Mouse (Mus musculus) kidney, embryonic 15.5 days (tissue): ENCODE data around the gene Selenom. TPM values are rescaled to one million over a fixed set of nuclear protein-coding genes. Genes with fewer than 3 reads are reported as not detected.

Experiments
- ATAC-seq: fragments of 200-750 bp; cut with Nextera tagmentation; replicated peaks from 2 replicates; pipeline ENCODE4 v1.8.0; 2017; ENCODE audit warnings: moderate TSS enrichment; ENCODE audit not compliant: low FRiP score
- H3K27ac ChIP-seq: fragments of 300-500 bp; sonication (generic); 2 replicates; pipeline ENCODE4 v1.5.1; 2015; ENCODE audit warnings: mild to moderate bottlenecking, inconsistent platforms
- H3K27me3 ChIP-seq: fragments of 300-500 bp; sonication (generic); 2 replicates; pipeline ENCODE4 v1.6.1; 2015; ENCODE audit warnings: inconsistent platforms
- H3K36me3 ChIP-seq: fragments of 300-500 bp; sonication (generic); 2 replicates; pipeline ENCODE4 v1.6.1; 2015; ENCODE audit warnings: inconsistent platforms
- H3K4me1 ChIP-seq: fragments of 300-500 bp; sonication (generic); 2 replicates; pipeline ENCODE4 v1.6.1; 2015; ENCODE audit warnings: inconsistent platforms
- H3K4me2 ChIP-seq: fragments of 300-500 bp; sonication (generic); 2 replicates; pipeline ENCODE4 v1.6.1; 2015; ENCODE audit warnings: moderate library complexity, mild to moderate bottlenecking, inconsistent platforms
- H3K4me3 ChIP-seq: fragments of 300-500 bp; sonication (generic); replicated peaks from 2 replicates; pipeline ENCODE4 v1.5.1; 2015; ENCODE audit warnings: mild to moderate bottlenecking, inconsistent platforms
- H3K9ac ChIP-seq: fragments of 300-500 bp; sonication (generic); 2 replicates; pipeline ENCODE4 v1.6.1; 2015; ENCODE audit warnings: mild to moderate bottlenecking, inconsistent platforms
- H3K9me3 ChIP-seq: fragments of 300-500 bp; sonication (generic); replicated peaks from 2 replicates; pipeline ENCODE4 v1.6.1; 2016; ENCODE audit warnings: inconsistent platforms
- WGBS: fragments of 180-500 bp; shearing (Covaris S2); methylation state at CpG from one replicate; pipeline ENCODE4 v1.1.7; 2015; ENCODE audit warnings: mixed read lengths; 5-methylcytosine and 5-hydroxymethylcytosine counted together
- polyA plus RNA-seq: library from polyadenylated mRNA; unstranded; fragments of >200 nt; fragmentation: Nextera tagmentation; extraction: Ambion mirVana; gene quantifications from 2 replicates; pipeline ENCODE4 v1.2.1, GENCODE M21; 2015

Gene Selenom
- polyA plus RNA-seq, 1 experiment from 2014 or later, result 112 TPM

DNA sequence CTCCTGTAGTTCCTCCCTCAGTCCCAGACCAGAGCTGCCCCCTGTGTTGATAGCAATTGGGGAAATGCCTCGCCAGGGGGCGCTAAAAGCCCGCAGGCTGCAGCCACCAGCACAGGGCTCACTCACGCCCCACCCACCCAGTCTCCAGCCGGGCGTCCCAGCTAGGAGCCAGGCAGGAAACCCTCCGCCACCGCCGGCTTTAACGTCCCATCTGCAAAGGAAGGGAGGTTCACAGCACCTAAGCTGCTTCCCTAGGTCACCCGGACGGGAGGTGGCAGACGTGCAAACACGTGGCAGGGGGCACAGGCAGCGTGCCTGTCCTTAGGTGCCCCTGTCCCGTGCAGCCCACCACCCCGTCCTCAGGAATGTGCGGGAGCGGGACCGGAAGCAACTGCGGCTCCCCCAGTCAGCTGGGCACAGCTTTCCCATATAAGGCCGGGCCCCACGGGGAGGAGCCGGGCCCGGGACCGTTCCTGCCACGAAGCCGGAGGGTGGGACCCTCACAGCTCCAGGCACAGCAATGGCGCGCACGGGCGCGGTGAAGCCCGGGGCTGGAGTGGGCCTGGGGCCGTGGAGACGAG is 21.0 kb downstream of the Selenom start:
- peak overlapping the region; percentile 70 for H3K4me3 ChIP-seq
- peaks cover 45% of the 10 kb centered on the region for H3K36me3 ChIP-seq
- ATAC-seq, result peak; percentile 78
- peaks cover 44% of the 10 kb centered on the region for H3K4me1 ChIP-seq
- no peaks in the 10 kb centered on the region for H3K9me3 ChIP-seq
- peak overlapping the region; percentile 54 for H3K9ac ChIP-seq
- WGBS, result under 1% methylated on average over 36 of the region's 36 CpGs
- H3K27me3 ChIP-seq, result no peaks in the 10 kb centered on the region
- H3K4me2 ChIP-seq, result peak overlapping the region; percentile 69
- H3K27ac ChIP-seq, result peak overlapping the region; percentile 94

DNA sequence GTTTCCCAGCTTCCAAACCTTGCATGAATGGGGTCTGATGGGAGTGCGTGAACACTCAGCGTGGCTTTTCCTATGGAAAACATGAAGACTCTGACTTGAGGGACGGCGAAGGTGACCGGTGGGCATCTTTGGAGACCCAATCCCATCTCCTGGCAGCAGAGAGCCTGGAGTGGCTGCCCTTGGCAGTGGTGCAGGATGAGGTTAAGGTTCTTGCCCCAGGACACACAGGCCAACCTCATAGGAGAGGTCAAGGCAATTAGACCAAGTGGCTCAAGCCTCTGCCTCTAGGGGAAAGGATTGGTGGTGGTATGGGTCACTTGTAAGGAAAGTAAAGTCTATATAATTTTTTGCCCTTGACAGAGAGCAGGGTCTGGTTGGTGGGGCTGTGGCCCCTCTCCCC is 21.6 kb downstream of the Selenom start:
- Histone ChIP-seq H3K9me3 (no peaks in the 10 kb centered on the region), H3K4me2 (peak overlapping the region; percentile 69)
- ATAC-seq, result no peak

DNA sequence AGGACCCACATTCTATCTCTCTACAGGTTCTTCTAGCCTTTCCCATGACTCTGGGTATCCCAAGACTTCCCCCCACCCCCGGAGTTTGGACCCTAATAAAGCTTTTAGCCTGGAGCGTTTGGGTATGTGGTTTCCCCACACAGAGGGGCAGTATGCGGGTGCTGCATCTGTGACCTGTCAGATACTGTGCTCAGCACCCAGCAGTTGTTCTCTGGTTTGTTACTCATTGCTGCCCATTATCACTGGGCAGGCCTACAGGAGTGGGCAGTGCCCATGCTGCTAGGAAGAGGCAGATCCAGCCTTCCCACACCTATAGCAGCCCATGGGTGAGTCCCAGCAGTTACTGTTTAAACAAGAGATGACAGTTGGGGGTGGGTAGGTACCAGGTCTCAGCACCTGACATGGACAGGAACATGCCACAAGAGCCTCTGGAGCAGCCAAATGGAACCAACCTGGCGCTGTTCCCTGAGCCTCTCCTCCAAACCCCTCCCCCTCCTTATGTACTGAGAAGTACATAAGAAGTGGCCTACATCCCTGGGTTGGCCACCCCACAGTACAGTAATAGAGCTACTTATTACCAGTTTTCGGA is 22.4 kb downstream of the Selenom start:
- Histone ChIP-seq H3K36me3 (peaks cover 31% of the 10 kb centered on the region), H3K9ac (peak overlapping the region; percentile 15; the same call in 1 of the 2 replicates), H3K4me3 (peak overlapping the region; percentile 70), H3K4me1 (peaks cover 47% of the 10 kb centered on the region), H3K4me2 (peak overlapping the region; percentile 69), H3K27ac (peak overlapping the region; percentile 94), H3K27me3 (no peaks in the 10 kb centered on the region), H3K9me3 (no peaks in the 10 kb centered on the region)
- WGBS, result 73% methylated on average over 5 of the region's 5 CpGs
- ATAC-seq, result peak; percentile 31

More for the DNA sequence above, 21.6 kb downstream of the Selenom start:
- Histone ChIP-seq H3K27ac (peak overlapping the region; percentile 94), H3K36me3 (peaks cover 39% of the 10 kb centered on the region), H3K9ac (peak overlapping the region; percentile 54), H3K27me3 (no peaks in the 10 kb centered on the region), H3K4me1 (peaks cover 44% of the 10 kb centered on the region), H3K4me3 (peak overlapping the region; percentile 70)
- WGBS, result 45% methylated on average over 5 of the region's 5 CpGs

DNA sequence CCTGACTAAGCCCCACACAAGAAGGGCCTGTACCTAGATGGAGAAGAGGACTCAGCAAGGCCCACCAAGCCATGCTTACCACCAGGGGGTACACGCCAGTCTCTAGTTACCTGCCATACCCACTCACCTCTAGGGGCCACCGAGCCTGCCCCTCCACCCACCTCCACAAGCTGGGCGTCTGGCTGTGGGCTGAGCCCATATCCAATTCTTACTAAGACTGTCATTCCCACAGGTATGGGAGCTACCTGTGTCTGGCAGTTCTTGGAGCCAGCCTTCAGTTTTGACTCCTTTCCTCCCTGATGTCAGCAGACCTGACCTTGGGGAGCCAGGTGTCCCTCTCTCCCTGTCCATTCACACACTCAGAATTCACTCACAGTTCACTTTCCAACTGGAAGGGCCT is 23.2 kb downstream of the Selenom start:
- peaks cover 23% of the 10 kb centered on the region for H3K36me3 ChIP-seq
- WGBS, result 65% methylated on average over 3 of the region's 3 CpGs
- no peaks in the 10 kb centered on the region for H3K27me3 ChIP-seq
- peak overlapping the region; percentile 70 for H3K4me3 ChIP-seq
- H3K4me1 ChIP-seq, result peaks cover 50% of the 10 kb centered on the region
- H3K9me3 ChIP-seq, result no peaks in the 10 kb centered on the region
- H3K27ac ChIP-seq, result peak overlapping the region; percentile 78
- 0 out of 2 replicates have a peak overlapping the region, but pooled peaks have one; percentile 74 for H3K9ac ChIP-seq
- no peak for ATAC-seq
- H3K4me2 ChIP-seq, result peak overlapping the region; percentile 69

GRCm38 (mm10) chr11:3538341-3538740 is 23.9 kb downstream of the Selenom start:
- peak overlapping the region; percentile 70 for H3K4me3 ChIP-seq
- 59% methylated on average over 4 of the region's 4 CpGs for WGBS
- no peak for ATAC-seq
- no peaks in the 10 kb centered on the region for H3K9me3 ChIP-seq
- peak overlapping the region; percentile 69 for H3K4me2 ChIP-seq
- peaks cover 16% of the 10 kb centered on the region for H3K36me3 ChIP-seq
- H3K4me1 ChIP-seq, result peaks cover 50% of the 10 kb centered on the region
- H3K27me3 ChIP-seq, result no peaks in the 10 kb centered on the region
- H3K27ac ChIP-seq, result peak overlapping the region; percentile 78; the same call in 1 of the 2 replicates
- peak overlapping the region; percentile 74 for H3K9ac ChIP-seq

DNA sequence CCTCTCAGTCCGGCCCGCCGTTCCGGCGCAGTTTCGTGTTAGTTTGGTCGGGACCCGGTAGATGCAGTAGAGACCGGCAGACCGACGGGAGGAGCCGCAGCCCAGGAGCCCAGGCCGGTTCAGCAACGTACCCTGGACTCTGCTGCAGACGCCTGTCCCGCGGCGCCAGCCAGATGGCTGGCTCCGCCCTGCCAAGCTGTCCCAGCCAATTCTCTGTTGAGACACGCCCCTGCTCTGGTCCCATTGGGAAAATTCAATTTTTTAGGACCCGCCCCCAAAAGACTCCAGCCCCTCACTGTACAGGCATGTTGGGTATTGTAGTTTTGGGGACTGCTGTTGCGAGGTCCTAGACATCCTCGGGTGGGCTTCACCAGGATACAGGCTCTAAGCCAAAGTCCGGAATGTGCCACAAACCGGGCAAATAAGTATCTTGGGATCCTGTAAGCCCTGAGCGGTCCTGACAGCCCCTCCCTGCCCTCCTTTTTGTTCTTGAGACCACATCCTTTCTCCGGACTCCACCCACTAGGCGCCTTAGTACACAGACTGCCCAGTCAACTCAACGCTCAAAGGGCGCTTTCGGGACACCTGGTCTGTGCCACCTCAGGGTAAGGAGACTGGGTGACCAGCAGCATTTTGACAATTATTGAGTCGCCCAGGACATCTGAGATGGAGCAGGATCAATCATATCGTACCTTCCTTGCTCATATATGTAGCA is 24.8 kb downstream of the Selenom start:
- Histone ChIP-seq H3K36me3 (peaks cover 7% of the 10 kb centered on the region; the same call in 1 of the 2 replicates), H3K4me1 (peaks cover 50% of the 10 kb centered on the region), H3K27me3 (no peaks in the 10 kb centered on the region), H3K9ac (peak overlapping the region; percentile 74), H3K4me2 (peak overlapping the region; percentile 69), H3K9me3 (peaks cover 2% of the 10 kb centered on the region; the same call in 1 of the 2 replicates), H3K27ac (peak overlapping the region; percentile 65), H3K4me3 (peak overlapping the region; percentile 70)
- ATAC-seq, result peak; percentile 87
- WGBS, result 4% methylated on average over 33 of the region's 33 CpGs

DNA sequence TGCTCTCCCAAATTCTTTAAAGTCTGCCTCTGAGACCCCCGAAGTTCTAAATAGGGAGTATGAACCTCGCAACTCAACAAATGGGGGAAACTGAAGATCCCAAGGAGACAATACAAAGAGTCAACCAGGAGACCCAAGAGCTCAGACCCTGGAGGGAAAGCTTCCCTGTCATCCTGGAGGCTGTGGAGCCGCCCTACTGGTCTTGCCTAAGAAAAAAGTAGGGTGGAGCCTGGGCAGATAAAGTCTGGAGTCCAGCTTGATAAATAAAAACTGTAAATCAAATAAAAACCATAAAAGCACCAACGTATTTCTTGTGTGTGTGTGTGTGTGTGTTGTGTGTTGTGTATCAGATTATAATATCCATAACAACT is 25.3 kb downstream of the Selenom start:
- ATAC-seq, result no peak
- H3K9ac ChIP-seq, result no peak overlapping the region; the same call in 1 of the 2 replicates
- WGBS, result 82% methylated on average over 4 of the region's 4 CpGs

DNA sequence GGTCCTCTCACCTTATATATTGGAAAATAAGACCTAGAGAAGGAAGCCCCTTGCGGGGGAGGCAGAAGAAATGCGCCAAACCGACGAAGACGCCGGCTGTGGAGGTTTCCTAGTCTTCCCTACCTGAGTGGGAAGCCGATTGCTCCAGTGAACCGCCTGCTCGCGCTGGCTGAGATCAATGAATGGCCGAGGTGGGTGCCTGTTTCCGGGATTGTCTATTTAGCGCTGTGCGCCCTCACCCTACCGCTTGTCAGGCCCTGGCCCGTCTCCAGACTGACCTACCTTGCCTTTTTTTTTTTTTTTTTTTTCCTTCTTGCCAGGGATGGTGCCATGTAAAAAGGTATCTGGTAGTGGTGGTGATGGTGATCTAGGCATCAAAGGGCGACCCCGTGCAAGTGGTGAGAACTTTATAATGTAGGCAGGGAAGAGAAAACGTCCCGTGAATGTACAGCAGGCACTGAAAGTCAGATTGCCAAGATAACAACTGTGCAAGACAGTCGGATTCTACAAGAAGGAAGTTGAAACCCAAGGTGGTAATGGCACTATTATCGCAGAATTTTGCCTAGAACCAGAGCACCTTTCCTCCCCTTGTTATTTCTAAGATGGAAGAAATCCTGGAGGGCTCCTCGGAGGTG is 26.1 kb downstream of the Selenom start, which contains the start of gene Smtn:
Gene Smtn (minus strand): TSS at position 162 of the 635 bp plus-strand sequence.
- Histone ChIP-seq H3K4me3 (peak within 1 kb of the TSS; percentile 70), H3K9me3 (peaks cover 6% of the 10 kb centered on the region; the same call in 1 of the 2 replicates), H3K9ac (peak within 1 kb of the TSS; percentile 74), H3K4me2 (peak within 1 kb of the TSS; percentile 69), H3K4me1 (peaks cover 46% of the 10 kb centered on the region), H3K27ac (peak within 1 kb of the TSS; percentile 65; the same call in 1 of the 2 replicates), H3K27me3 (no peaks in the 10 kb centered on the region), H3K36me3 (no peaks in the 10 kb centered on the region)
- ATAC-seq, result no peak
- 92% methylated on average over 23 of the region's 23 CpGs for WGBS

More for the DNA sequence above, 25.3 kb downstream of the Selenom start:
- Histone ChIP-seq H3K4me3 (peak overlapping the region; percentile 70), H3K9me3 (peaks cover 6% of the 10 kb centered on the region; the same call in 1 of the 2 replicates), H3K4me2 (peak overlapping the region; percentile 69), H3K36me3 (peaks cover 2% of the 10 kb centered on the region; the same call in 1 of the 2 replicates), H3K27ac (0 out of 2 replicates have a peak overlapping the region, but pooled peaks have one; percentile 65), H3K27me3 (no peaks in the 10 kb centered on the region), H3K4me1 (peaks cover 49% of the 10 kb centered on the region)

DNA sequence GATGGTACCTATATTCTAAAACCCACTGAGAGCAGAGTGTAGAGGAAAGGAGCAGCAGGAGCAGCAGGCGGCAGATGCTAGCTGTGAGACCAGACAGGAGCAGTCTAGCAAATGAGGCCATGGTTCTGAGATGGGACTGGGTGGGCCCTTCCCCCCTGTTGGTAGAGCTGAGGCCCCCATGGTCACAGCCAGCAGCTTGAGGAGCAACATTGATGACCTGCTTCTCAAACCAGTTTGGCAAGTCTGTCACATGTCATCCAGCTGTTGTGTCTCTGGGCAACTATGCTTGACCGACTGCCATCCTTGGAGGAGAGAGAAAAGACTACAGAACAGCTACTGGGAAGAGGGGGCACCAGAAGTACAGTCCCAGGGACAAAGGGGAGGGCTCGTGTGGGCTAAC is 27.4 kb downstream of the Selenom start:
- WGBS, result 57% methylated on average over 3 of the region's 3 CpGs
- Histone ChIP-seq H3K9me3 (peaks cover 6% of the 10 kb centered on the region; the same call in 1 of the 2 replicates), H3K4me3 (no peak overlapping the region), H3K4me2 (no peak overlapping the region), H3K27me3 (no peaks in the 10 kb centered on the region), H3K36me3 (no peaks in the 10 kb centered on the region), H3K9ac (no peak overlapping the region), H3K4me1 (peaks cover 40% of the 10 kb centered on the region), H3K27ac (no peak overlapping the region)
- ATAC-seq, result no peak

DNA sequence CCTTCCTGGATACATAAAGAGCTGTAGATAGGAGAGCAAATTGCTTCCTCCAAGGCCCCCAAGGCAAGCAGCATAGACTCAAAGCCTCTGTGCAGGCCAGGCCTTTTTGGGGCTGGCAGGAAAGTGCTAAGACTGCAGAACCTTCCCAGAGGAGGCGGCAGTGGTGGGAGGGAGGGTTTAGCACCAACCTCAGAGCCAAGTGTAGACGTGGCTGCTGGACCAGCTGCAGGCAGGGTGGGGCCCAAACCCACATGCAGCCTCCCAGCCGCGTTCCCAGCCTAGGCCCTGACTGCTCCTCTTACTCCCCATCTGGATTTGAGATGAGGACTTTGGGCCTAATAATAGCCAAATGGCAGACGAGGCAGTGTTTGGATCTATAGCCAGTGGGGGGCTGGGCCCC is 28.5 kb downstream of the Selenom start:
- H3K9me3 ChIP-seq, result peaks cover 6% of the 10 kb centered on the region; the same call in 1 of the 2 replicates
- H3K27ac ChIP-seq, result no peak overlapping the region
- H3K27me3 ChIP-seq, result no peaks in the 10 kb centered on the region
- no peak overlapping the region for H3K9ac ChIP-seq
- no peak overlapping the region for H3K4me2 ChIP-seq
- no peak for ATAC-seq
- H3K36me3 ChIP-seq, result no peaks in the 10 kb centered on the region
- no peak overlapping the region for H3K4me3 ChIP-seq
- WGBS, result 46% methylated on average over 5 of the region's 5 CpGs
- H3K4me1 ChIP-seq, result peaks cover 31% of the 10 kb centered on the region

GRCm38 (mm10) chr11:3544409-3544808 is 29.9 kb downstream of the Selenom start:
- Histone ChIP-seq H3K9ac (no peak overlapping the region), H3K27ac (no peak overlapping the region), H3K4me3 (no peak overlapping the region), H3K27me3 (no peaks in the 10 kb centered on the region), H3K4me1 (peaks cover 25% of the 10 kb centered on the region), H3K4me2 (no peak overlapping the region), H3K36me3 (no peaks in the 10 kb centered on the region), H3K9me3 (peaks cover 6% of the 10 kb centered on the region; the same call in 1 of the 2 replicates)
- no peak for ATAC-seq
- WGBS, result 95% methylated on average over 5 of the region's 5 CpGs
